Mouse (Mus musculus) embryo, embryonic 9.5 days (tissue): ENCODE data around the gene Top2b.

Experiments used
- DNase-seq: peaks from one replicate; pipeline ENCODE4 v3.0.0-alpha.2; 2017; ENCODE audit errors: extremely low spot score

Top2b gene

DNA sequence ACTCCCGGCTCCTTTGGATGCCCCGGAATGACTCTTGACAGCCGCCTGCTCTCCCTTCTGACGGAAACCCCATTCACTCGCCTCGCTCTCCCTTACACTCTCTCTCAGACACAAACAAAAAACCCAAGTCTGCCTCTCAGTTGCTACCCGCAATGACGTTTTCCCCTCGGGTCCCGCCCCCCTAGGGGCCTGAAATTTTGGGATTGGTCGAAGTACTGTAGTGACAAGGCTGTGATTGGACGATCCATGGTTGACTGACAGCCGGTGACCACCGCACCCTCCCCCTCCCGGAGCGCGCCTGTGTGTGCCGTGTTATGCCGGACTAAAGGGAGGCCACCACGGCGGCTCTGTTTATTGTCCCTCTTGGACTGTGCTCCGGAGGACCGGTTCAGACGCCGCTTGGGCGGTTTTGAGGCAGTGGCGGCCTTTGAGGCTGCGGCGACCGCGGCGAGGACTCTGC lies at the start of gene Top2b:
Top2b (plus strand) TSS at position 302 of the 460 bp plus-strand sequence.
- DNase-seq, result peak; percentile 99

DNA sequence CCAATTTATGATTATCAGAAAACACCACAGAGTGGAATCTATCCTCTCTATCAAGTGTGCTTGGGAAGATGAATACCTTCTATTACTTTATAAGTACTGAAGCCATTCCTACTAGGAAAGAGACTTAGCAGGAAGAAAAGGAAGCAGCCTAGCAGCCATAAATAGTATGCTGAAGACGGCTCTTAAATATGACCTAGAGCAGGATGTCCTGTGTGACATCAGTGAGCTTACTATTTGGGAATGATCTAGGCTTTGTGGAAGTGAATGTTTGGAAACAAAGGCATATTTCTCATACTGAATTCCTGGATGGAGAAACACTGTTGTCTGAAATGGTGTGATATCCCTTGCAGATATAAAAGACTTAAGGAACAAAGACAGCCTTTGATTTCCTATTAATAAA lies 48.3 kb upstream of the Top2b start:
- DNase-seq, result no peak

DNA sequence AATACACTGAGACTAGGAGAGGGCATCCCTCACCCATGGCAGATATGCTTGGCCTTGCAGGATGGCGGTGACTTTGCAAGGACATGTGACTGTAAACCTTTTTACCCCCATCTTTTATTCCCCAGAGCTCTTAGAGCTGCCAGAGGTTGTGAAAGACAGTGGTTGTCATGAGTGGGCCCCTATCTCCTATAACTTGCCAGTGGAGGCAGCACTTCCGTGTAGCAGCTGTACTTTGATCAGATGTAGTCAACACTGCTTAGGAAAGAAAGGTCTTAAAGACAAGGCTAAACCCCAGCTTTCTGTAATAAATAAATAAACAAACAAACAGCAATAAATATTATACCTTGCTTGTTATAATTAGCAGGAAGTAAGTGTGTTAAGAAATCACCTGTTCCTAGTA lies 45.2 kb upstream of the Top2b start:
- no peak for DNase-seq

DNA sequence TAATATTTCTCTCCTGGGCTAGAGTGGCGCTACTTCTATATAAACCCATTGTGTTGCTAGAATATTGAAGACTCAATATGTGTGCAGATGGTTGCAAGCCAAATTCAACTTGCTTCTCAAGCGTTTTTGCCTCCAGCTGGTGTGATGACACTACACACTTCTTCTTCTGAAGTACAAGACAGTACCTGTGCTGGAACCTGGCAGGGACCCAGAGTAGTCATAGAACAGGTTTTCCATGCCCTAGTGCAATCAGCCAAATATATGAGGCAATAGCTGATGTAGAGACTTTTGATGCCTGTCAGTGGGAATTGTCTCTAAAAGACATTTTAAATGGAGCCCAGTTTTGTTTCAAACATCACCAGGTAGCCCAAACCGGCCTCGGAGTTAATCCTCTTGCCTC lies 40.6 kb upstream of the Top2b start:
- no peak for DNase-seq

- DNase-seq, result no peak
Observed at GRCm38 (mm10) chr14:16325208-16325607, 39.8 kb upstream of the Top2b start.

GRCm38 (mm10) chr14:16328531-16328930 lies 36.4 kb upstream of the Top2b start:
- DNase-seq, result peak; percentile 48

GRCm38 (mm10) chr14:16328959-16329480 lies 36.0 kb upstream of the Top2b start:
- peak; percentile 22 for DNase-seq

GRCm38 (mm10) chr14:16329756-16330155 lies 35.2 kb upstream of the Top2b start:
- no peak for DNase-seq

GRCm38 (mm10) chr14:16334260-16334659 lies 30.7 kb upstream of the Top2b start:
- DNase-seq, result no peak

GRCm38 (mm10) chr14:16335835-16336417 lies 29.1 kb upstream of the Top2b start:
- no peak for DNase-seq

GRCm38 (mm10) chr14:16347505-16347904 lies 17.5 kb upstream of the Top2b start:
- no peak for DNase-seq

DNA sequence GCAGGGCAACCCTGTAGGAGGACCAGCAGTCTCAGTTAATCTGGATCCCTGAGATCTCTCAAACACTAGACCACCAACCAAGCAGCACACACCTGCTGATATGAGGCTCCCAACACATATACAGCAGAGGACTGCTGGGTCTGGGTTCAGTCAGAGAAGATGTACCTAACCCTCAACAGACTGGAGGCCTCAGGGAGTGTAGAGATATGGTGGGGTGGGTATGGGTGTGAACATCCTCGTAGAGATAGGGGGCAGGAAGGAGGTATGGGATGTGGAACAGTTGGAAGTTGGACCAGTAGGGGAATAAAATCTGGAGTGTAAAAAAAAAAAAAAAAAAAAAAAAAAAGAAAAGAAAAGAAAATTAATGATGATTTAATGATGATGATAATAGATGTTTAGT lies 5.3 kb upstream of the Top2b start:
- DNase-seq, result no peak

DNA sequence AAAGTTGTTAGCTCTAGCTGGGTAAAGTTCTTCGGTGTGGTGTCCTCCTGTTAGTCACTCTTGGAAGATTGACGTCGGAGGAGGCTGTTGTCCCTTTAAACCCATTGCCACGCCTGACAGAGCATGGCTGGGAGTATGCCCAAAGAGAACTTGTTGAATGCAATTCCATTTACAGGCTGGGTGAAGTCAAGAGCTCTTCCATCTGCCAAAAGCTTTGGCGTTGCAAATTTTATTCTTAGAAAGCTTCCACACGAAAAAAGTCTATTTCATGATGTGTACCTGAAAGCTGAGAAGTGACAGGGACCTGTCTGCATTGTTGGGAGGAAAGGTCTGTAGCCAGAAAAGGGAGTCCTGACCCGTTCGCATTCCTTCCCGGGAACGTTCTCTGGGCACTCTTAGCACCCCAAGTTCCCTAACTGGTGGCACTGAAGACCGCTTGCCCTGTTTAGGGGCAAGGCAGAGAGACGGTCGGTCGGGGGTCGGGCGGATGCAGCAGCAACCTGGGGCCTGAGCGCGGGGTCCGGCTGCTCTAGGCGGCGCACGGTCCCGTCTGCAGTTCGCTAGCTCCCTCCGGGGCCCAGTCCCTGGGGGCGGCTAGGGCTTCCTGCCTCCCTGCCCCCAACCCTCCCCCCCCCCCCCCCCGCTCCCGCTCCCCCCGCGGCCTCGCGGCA lies 683 bp upstream of the Top2b start:
- no peak for DNase-seq

- DNase-seq, result peak; percentile 73
Observed at GRCm38 (mm10) chr14:16365362-16366173, 589 bp downstream of the Top2b start.

- DNase-seq, result no peak
Observed at GRCm38 (mm10) chr14:16366174-16366889, 1.4 kb downstream of the Top2b start.

- DNase-seq, result no peak
Observed at GRCm38 (mm10) chr14:16366986-16367385, 2.0 kb downstream of the Top2b start.

- no peak for DNase-seq
Observed at GRCm38 (mm10) chr14:16372761-16373160, 7.8 kb downstream of the Top2b start.

GRCm38 (mm10) chr14:16373190-16373589 lies 8.2 kb downstream of the Top2b start:
- no peak for DNase-seq

- DNase-seq, result peak; percentile 80
Observed at GRCm38 (mm10) chr14:16379917-16380570, 15.1 kb downstream of the Top2b start.

DNA sequence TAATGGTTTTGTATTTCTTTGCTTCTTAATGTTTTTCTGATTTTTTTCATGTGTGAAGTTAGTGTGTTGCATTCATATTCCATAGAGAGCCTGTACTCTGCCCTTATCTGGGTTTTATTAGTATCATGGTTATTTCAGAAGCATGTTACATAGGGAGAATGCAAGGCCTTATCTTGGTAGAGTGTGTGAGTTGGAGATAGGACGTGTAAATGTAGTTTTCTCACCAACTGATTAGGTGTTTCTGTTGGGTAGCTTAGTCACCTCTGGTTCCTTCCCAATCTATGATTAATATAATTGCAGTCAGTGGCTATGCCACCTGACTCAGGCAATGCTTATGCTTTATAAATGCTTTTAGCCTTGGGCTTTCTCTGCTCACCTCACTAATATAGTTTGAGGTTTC lies 19.8 kb downstream of the Top2b start:
- DNase-seq, result no peak

- no peak for DNase-seq
Observed at GRCm38 (mm10) chr14:16405187-16405586, 40.2 kb downstream of the Top2b start.
